Mouse (Mus musculus) R1 (cell line): ENCODE measurements around the gene Rfwd3.
A peak's percentile ranks its signal among the peaks of the same experiment; 100 is the strongest.
"Not testable (repeated sequence)": the region's sequence is repeated elsewhere in the genome, so short reads cannot be mapped to it uniquely, and the experiment has no call there.

Experiments used
- DNase-seq: peaks from one replicate; pipeline ENCODE4 v3.0.0-alpha.2; 2018; ENCODE audit warnings: low read depth, low spot score

Gene Rfwd3

GRCm38 (mm10) chr8:111299821-111300568 is at the start of gene Rfwd3:
TSS of gene Rfwd3 (minus strand) at chr8:111300222.
- peak; percentile 99 for DNase-seq

- DNase-seq: peak; percentile 66
These were observed 43.2 kb upstream of the Rfwd3 start for GRCm38 (mm10) chr8:111343225-111343624.

DNA sequence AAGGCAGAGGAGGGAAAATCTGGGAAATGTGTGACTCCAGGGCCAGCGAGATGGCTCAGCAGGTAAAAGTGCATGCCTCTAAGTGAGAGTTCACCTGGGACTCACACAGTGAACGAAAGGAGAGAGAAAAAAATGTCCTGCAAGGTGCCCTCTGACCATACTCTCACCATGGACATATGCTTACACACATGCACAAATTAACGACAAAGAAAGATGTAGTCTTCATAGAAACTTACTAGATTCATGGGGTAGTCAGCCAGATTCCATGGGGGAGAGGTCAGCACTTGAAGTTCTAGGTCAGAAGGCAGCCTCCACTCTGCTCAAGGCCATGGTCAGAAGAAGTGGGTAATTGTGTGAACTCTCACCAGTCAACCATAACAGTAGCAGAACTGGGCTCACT is 40.2 kb upstream of the Rfwd3 start:
- no peak for DNase-seq

- no peak for DNase-seq
These were observed 38.6 kb upstream of the Rfwd3 start for GRCm38 (mm10) chr8:111338370-111339208.

DNA sequence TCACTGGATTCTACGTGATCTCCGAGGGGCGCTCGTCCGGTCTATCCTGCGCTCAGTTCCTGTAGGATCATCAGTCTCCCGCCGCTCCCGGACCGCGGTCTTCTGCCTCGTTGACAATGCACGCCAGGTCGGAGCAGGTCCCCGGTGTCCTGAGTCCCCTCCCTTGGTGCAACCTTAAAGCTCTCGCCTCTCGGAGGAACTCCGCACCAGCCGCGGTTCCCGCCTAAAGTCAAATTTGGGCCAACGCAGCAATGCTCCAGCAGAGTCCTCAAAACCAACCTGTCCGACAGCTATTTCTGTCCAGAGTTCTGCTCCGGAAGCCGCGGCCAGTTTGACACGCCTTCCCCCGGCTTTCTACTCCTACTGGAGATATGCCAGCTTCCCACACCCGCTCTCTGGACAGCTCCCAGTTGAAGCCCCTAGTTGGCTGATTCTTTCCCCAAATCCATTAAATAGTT is 37.9 kb upstream of the Rfwd3 start, which contains the start of gene Mlkl:
Mlkl (minus strand) TSS at position 288 of the 458 bp plus-strand sequence.
- peak; percentile 83 for DNase-seq

DNA sequence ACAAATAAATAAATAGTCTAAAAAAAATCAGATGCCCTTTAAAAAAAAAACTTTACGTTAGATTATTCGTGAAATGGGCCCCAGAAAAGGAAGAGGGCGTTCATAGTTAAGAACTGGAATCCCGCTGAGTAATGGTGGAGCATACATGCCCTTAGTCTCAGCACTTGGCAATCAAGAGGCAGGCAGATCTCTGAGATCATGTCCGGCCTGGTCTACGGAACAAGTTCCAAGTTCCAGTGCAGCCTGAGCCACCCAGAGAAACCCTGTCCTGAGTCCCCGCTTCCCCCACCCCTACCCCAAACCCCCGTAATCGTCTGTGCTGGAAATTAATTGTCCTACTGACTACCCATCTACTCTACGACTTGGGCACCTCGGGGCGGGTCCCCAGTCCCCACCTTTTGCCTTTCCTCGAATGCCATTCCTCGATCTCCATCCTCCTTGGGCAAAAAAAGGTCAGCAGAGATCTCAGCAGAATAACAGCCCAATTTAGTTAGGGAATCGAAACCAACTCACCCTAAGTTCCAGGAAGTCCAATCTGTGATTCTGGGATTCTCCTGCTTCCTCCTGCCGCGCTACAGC is 37.4 kb upstream of the Rfwd3 start:
- no peak for DNase-seq

- no peak for DNase-seq
These were observed 36.7 kb upstream of the Rfwd3 start for GRCm38 (mm10) chr8:111336692-111337091.

DNA sequence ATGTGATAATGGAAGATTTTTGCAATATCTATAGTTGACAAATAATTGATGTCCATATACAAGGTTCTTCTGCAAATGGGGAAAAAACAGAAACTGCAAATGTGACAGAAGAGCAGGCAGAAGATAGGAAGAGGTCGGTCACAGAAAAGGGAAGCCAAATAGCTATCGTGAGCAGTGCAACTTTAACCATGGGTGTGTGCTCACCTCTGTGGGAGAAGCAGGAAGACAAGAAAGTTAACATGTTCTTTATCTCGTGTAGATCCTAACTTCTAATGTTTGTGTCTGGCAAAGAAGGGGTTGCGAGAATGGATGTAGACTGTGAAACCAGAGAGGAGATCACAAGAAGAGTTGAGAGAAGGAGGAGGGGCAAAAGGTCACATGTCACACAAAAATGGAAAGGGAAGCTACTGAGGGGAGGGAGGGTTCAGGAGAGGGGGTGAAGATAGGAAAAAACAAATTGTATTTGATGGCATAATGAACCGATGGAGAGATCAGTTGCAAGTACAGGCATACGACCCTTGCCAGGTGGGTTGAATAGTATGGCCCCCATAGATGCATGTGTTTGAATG is 25.3 kb upstream of the Rfwd3 start:
- DNase-seq: no peak

- no peak for DNase-seq
These were observed 14.7 kb upstream of the Rfwd3 start for GRCm38 (mm10) chr8:111314729-111315128.

- not testable (repeated sequence) for DNase-seq
These were observed 13.9 kb upstream of the Rfwd3 start for GRCm38 (mm10) chr8:111313961-111314360.

GRCm38 (mm10) chr8:111312758-111313162 is 12.7 kb upstream of the Rfwd3 start:
- DNase-seq: peak; percentile 68

DNA sequence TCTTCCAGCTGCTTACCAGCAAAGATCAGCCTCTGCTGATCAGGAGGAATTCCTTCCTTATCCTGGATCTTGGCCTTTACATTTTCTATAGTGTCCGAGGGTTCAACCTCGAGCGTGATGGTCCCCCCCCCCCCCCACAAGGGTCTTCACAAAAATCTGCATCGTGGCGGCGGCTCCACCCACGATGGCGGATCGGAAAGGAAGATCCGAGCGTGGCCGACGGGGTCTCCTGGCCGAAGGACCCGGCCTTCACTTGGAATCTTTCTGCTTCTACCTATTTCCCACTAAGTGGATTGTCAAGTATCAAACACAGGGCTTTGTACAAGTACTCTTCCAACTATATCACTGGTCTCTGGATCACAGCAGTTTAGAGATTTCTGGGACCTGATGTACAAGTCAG is 10.0 kb upstream of the Rfwd3 start:
- DNase-seq: not testable (repeated sequence)

DNA sequence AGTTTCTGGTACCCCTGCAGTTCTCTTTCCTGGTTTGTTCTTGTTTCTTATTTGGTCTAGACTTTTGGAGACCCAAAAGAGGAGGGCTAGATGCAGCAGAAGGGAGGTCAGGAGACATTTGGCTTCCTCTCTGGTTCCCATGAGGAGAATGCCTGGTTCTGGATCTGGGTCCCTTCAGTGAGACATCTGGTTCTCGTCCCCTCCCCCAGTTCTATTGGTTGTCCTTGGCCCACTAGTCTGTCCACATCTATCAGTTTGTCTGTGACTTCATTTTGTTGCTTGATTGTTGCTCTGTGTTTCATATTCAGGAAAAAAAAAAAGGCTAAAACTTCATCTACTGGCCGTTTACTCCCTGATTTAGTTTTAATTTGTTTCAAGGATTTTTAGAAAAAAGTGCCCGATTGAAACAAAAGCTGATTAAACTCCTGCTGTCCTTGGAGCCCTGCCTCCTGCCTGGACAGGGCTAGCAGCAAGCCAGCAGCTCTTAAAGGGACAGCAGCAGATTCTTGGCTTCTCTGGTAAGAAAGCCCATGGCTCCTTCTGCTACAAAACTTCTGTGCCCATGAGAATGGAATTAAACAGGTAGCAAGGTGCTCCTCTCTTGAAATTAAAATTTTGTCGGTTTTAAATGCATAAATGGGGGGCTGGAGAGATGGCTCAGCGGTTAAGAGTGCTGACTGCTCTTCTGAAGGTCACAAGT is 5.2 kb upstream of the Rfwd3 start:
- no peak for DNase-seq

DNA sequence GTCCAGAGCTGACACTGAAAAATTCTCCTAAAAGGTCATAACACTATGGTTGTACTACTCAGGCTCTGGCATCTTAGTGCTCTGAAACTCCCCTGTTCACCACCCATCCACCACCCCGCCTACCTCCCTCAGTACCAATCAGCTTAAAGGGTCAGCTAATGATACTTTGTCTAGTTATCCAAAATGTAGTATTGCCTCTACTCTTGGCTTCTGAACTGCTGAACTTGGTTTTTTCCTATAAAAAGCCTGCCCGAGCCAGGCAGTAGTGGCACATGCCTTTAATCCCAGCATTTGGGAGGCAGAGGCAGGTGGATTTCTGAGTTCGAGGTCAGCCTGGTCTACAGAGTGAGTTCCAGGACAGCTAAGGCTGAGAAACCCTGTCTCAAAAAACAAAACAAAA is 4.3 kb upstream of the Rfwd3 start:
- no peak for DNase-seq

GRCm38 (mm10) chr8:111303076-111303803 is 3.2 kb upstream of the Rfwd3 start:
- peak; percentile 80 for DNase-seq

DNA sequence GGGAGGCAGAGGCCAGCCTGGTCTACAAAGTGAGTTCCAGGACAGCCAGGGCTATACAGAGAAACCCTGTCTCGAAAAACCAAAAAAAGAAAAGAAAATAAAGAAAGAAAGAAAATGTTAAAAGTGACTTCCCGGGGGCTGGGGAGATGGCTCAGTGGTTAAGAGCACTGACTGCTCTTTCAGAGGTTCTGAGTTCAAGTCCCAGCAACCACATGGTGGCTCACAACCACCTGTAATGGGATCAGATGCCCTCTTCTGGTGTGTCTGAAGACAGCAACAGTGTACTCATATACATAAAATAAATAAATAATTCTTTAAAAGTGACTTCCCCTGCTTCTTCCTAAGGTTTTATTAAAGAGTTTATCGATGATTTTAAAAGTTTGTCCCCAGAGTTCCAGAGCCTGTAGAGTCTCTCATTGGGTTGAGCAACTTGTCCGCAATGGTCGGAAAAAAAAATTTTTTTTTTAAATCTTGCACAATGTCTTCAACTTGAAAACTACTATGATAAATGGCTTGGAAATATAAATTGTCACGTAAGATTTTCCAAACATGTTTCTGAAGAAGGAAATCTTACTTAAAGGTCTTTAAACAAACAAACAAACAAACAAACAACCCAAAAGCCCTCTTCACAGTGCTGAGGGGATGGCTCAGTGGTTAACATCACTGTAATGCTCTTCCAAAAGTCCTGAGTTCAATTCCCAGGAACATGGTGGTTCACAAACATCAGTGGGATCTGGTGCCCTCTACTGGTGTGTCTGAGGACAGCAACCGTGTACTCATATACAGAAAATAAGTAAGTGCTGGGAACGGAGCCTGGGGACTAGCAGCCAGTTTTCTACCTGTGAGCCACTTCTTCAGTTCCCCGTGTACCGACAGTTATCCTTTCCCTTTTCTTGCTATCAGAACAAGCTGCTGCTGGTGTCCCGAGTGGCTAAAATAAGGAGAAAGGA is 850 bp upstream of the Rfwd3 start:
- peak; percentile 48 for DNase-seq

- peak; percentile 76 for DNase-seq
These were observed 630 bp downstream of the Rfwd3 start for GRCm38 (mm10) chr8:111299363-111299820.

DNA sequence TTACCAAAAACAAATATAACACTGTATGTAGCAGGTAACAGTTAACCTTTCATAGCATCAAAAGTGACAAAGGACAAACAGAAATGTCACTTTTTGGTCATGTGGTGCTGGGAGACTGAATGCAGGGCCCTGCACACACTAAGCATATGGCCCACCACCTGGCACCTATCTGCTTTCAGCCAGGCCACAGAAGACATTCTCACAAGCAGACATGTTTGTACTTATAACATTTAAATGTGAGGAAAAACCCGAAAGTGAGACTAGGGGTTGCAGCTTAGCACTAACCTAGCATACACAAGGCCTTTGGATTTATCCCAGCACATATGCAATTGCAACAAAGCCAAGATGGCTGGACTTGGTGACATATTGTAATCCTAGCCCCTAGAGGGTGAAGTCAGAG is 2.0 kb downstream of the Rfwd3 start:
- no peak for DNase-seq

GRCm38 (mm10) chr8:111291733-111292132 is 8.3 kb downstream of the Rfwd3 start:
- no peak for DNase-seq
